Mouse (Mus musculus): ENCODE data around the gene Nt5dc1. TPM values are rescaled to one million over a fixed set of nuclear protein-coding genes. Genes with fewer than 3 reads are reported as not detected.
"Not testable (repeated sequence)": the region's sequence is repeated elsewhere in the genome, so short reads cannot be mapped to it uniquely, and the experiment has no call there.

Nt5dc1 gene
- 13.4 and 14.5 TPM in 2 replicates for polyA plus RNA-seq (2014; fragmentation: Nextera tagmentation; extraction: Ambion mirVana)

DNA sequence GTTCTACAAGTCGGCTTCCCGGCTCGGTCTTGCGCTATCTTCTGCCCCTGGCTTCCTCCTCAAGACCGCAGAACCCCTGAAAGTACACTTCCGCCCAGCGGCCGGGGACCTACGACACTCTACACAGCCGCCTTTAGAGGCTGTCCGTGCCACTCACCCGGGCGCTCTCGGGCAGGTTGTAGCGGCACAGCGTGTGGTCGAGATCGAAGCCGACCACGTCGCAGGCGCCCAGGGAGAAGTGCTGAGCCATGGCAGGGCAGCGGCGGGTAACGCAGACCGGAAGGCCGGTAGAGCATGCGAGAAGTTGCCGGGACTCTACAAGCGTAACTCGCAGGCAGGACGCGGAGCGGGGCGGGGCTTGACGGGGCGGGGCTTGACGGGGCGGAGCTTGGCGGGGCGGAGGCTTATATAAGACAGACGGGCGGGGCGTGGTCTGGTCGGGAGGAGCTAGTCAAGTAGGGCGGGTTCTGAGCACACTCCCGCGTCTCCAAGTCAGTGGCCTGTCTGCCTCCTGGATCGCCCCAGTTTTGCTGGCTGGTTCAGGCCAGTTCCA is at the start of gene Nt5dc1:
Gene Nt5dc1 (minus strand): TSS at position 349 of the 553 bp plus-strand sequence.
- Histone ChIP-seq H3K27me3 (ENCODE audit: insufficient read depth, low read length) (no peaks in the 10 kb centered on the region), H3K4me3 (ENCODE audit: low read depth, low read length) (peak within 1 kb of the TSS; percentile 65), H3K36me3 (ENCODE audit: insufficient read depth) (no peaks in the 10 kb centered on the region), H3K27ac (ENCODE audit: low read depth) (peak within 1 kb of the TSS; percentile 63; the same call in 1 of the 2 replicates), H3K9me3 (ENCODE audit: low read depth, low read length) (no peaks in the 10 kb centered on the region), H3K4me1 (ENCODE audit: insufficient read depth) (peaks cover 4% of the 10 kb centered on the region; the same call in 1 of the 2 replicates), H3K4me2 (peak within 1 kb of the TSS; percentile 68), H3K9ac (peak within 1 kb of the TSS; percentile 72)
- TF ChIP-seq CTCF (IDR thresholded peaks at IDR 0.05; ENCODE audit: low read depth) = no peak
- under 1% methylated on average over 49 of the region's 49 CpGs for WGBS
- peak; percentile 96 for DNase-seq
- peak; percentile 99 for ATAC-seq (ENCODE audit: insufficient read depth)

DNA sequence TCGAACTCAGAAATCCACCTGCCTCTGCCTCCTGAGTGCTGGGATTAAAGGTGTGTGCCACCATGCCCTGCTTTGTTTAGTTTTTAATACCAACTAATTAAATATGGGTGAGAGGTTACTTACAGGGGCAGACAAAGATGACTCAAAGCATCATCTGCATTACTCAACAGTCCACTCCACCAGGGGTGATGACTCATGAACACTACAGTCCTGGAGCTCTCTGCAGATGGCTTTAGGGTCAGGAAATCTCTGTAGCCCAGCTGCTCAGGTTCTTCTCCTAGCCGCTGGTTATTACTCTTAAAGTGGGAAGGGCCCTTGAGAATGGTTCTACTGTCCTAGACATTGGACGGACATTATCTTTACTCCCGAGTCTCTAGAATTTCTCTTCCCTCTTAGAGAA is 46.0 kb upstream of the Nt5dc1 start:
- WGBS = 84% methylated on average over 4 of the region's 4 CpGs

DNA sequence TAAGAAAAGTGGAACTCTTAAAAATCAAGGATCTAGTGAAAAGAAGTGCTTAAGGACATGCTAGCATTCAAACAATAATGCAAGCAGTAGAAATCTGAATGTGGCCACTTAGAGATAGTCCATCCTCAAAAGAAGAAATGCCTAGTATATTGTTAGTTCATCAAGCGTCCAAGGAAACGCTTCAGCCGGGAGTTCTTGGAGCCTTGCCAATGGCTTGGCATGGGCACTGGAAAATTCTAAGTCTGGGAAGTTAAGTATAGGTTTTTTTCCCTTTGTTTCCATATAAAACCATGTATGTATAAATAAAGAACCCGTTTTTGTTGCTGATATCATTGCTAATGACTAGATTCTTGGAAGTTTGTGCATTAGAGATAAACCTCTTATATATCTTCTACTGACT is 43.1 kb upstream of the Nt5dc1 start:
- Histone ChIP-seq H3K27me3 (ENCODE audit: insufficient read depth, low read length) (no peaks in the 10 kb centered on the region), H3K4me2 (no peak overlapping the region), H3K4me3 (ENCODE audit: low read depth, low read length) (no peak overlapping the region), H3K4me1 (ENCODE audit: insufficient read depth) (no peaks in the 10 kb centered on the region), H3K27ac (ENCODE audit: low read depth) (no peak overlapping the region), H3K9ac (no peak overlapping the region), H3K9me3 (ENCODE audit: low read depth, low read length) (no peaks in the 10 kb centered on the region), H3K36me3 (ENCODE audit: insufficient read depth) (no peaks in the 10 kb centered on the region)
- WGBS = 31% methylated on average over 4 of the region's 4 CpGs
- TF ChIP-seq CTCF (IDR thresholded peaks at IDR 0.05; ENCODE audit: low read depth) = no peak
- ATAC-seq (ENCODE audit: insufficient read depth) (no peak), DNase-seq (peak; percentile 77)

More for the DNA sequence above, 46.0 kb upstream of the Nt5dc1 start:
- no peak for TF ChIP-seq CTCF (IDR thresholded peaks at IDR 0.05; ENCODE audit: low read depth)
- DNase-seq (no peak), ATAC-seq (ENCODE audit: insufficient read depth) (no peak)
- Histone ChIP-seq H3K9ac (no peak overlapping the region), H3K4me1 (ENCODE audit: insufficient read depth) (no peaks in the 10 kb centered on the region), H3K36me3 (ENCODE audit: insufficient read depth) (no peaks in the 10 kb centered on the region), H3K4me3 (ENCODE audit: low read depth, low read length) (no peak overlapping the region), H3K27ac (ENCODE audit: low read depth) (no peak overlapping the region), H3K4me2 (no peak overlapping the region), H3K9me3 (ENCODE audit: low read depth, low read length) (no peaks in the 10 kb centered on the region), H3K27me3 (ENCODE audit: insufficient read depth, low read length) (no peaks in the 10 kb centered on the region)

DNA sequence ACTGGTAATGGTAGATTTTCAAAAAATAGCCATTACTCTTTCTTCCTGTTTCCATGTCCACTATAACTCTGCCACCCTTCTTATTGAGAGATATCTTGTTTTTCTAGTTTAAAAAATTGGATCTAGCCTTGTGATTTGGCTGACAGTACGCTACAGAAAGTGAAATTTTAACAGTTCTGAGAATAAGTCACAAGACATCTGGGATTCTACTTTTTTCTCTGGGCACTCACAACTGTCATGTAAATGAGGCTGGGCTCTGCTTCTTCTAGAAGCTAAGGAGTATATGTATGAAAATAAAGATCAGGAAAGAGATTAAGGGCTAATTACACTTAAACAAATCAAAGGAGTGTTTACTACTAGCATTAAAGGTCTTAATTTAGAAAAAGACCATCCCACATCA is 31.1 kb upstream of the Nt5dc1 start:
- Histone ChIP-seq H3K9ac (no peak overlapping the region), H3K4me1 (ENCODE audit: insufficient read depth) (no peaks in the 10 kb centered on the region), H3K27ac (ENCODE audit: low read depth) (no peak overlapping the region), H3K4me2 (no peak overlapping the region), H3K4me3 (ENCODE audit: low read depth, low read length) (no peak overlapping the region), H3K36me3 (ENCODE audit: insufficient read depth) (no peaks in the 10 kb centered on the region), H3K9me3 (ENCODE audit: low read depth, low read length) (no peaks in the 10 kb centered on the region), H3K27me3 (ENCODE audit: insufficient read depth, low read length) (no peaks in the 10 kb centered on the region)
- no peak for DNase-seq
- no peak for ATAC-seq (ENCODE audit: insufficient read depth)
- 64% methylated on average over 1 of the region's 1 CpGs for WGBS
- TF ChIP-seq CTCF (IDR thresholded peaks at IDR 0.05; ENCODE audit: low read depth) = no peak

DNA sequence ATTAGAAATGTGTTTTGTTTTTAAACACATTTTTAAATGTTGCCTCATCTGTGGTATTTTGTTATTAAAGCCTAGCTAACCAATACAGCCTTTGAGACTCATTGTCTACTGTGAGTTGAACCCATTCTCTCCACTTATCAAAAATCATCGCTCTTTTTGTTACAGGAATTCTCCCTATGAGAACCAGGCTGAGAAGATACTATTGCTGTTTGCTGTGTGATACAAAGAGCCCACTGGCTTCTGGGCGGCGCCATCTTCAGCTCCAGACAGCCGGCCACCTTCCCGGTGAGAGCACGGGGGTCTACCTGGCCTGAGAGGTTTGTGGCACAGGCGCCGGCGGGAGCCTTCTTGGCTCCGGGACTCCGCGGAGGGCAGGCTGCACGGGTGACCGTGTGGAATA is 15.8 kb upstream of the Nt5dc1 start:
- H3K9ac ChIP-seq; H3K4me1 ChIP-seq (ENCODE audit: insufficient read depth); H3K27ac ChIP-seq (ENCODE audit: low read depth); H3K4me3 ChIP-seq (ENCODE audit: low read depth, low read length); ATAC-seq (ENCODE audit: insufficient read depth); H3K9me3 ChIP-seq (ENCODE audit: low read depth, low read length); H3K36me3 ChIP-seq (ENCODE audit: insufficient read depth); H3K27me3 ChIP-seq (ENCODE audit: insufficient read depth, low read length); H3K4me2 ChIP-seq; DNase-seq: not testable (repeated sequence)
- 95% methylated on average over 6 of the region's 14 CpGs for WGBS

DNA sequence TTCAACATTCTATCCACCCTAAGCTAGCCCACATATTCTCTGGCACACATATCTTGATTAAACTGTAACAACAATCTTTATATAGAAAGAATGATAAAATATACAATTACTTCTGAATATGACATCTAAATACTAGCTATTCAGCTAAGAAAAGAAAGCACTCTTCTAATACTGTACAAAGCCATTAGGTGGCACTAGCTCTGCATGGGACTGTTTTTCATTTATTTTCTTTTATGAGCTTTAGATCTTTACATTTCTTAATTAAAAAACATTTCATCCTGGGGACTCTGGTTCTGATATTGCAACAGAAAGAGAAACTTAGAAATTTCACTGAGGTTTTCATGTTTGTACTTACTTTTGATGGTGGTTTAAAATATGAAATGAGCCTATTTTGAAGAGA is 13.4 kb upstream of the Nt5dc1 start:
- H3K9ac ChIP-seq = no peak overlapping the region
- H3K4me1 ChIP-seq (ENCODE audit: insufficient read depth) = no peaks in the 10 kb centered on the region
- peak; percentile 60 for TF ChIP-seq CTCF (IDR thresholded peaks at IDR 0.05; ENCODE audit: low read depth)
- no peaks in the 10 kb centered on the region for H3K9me3 ChIP-seq (ENCODE audit: low read depth, low read length)
- ATAC-seq (ENCODE audit: insufficient read depth) (no peak), DNase-seq (peak; percentile 69)
- no peak overlapping the region for H3K27ac ChIP-seq (ENCODE audit: low read depth)
- H3K4me2 ChIP-seq = peak overlapping the region; percentile 31; the same call in 1 of the 2 replicates
- no peak overlapping the region for H3K4me3 ChIP-seq (ENCODE audit: low read depth, low read length)
- no peaks in the 10 kb centered on the region for H3K36me3 ChIP-seq (ENCODE audit: insufficient read depth)
- H3K27me3 ChIP-seq (ENCODE audit: insufficient read depth, low read length) = no peaks in the 10 kb centered on the region

GRCm38 (mm10) chr10:34418794-34419193 is 442 bp upstream of the Nt5dc1 start:
- DNase-seq; H3K36me3 ChIP-seq (ENCODE audit: insufficient read depth); H3K27me3 ChIP-seq (ENCODE audit: insufficient read depth, low read length); ATAC-seq (ENCODE audit: insufficient read depth); H3K4me1 ChIP-seq (ENCODE audit: insufficient read depth); H3K9me3 ChIP-seq (ENCODE audit: low read depth, low read length): not testable (repeated sequence)
- peak overlapping the region; percentile 68 for H3K4me2 ChIP-seq
- 74% methylated on average over 4 of the region's 4 CpGs for WGBS
- H3K9ac ChIP-seq = peak overlapping the region; percentile 72; the same call in 1 of the 2 replicates
- 0 out of 2 replicates have a peak overlapping the region, but pooled peaks have one; percentile 7 for H3K27ac ChIP-seq (ENCODE audit: low read depth)
- H3K4me3 ChIP-seq (ENCODE audit: low read depth, low read length) = peak overlapping the region; percentile 65

Measured in lung, embryonic 14.5 days (tissue).